In the genomic region with DNA sequence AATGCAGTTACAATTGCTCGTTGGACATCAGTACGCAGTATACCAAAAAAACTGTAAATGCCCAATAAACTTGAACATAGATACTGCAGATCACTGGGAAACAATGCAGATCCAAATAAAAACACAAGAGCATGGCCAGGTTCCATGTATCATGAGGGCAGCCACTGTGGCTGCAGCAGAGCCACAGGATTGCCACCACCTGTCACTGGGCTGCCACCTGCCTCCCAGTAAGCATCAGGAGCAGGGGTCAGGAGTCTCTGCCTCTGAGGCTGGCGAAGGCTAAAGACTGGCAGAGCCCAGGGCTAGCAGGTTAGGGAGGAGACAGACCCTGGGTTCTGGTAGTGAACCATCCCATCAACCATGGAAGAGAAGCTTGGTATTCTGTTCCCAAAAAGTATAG, we compare ENCODE assay signal across 19 mouse cellular contexts.
A peak's percentile ranks its signal among the peaks of the same experiment; 100 is the strongest.
DNase-seq lines count a peak whose midpoint lies in the region; ATAC-seq and TF ChIP-seq lines count a peak whose summit lies in the region.
"Had no signal": no experiment of that assay in that cellular context is flagged by ENCODE, and none has a peak within 500 bp of the region (broad histone marks: within the 10 kb centered on the region; RNA-seq: fewer than 3 reads in every experiment).

No protein-coding gene starts in this region.

- no peaks in the 10 kb centered on the region for H3K79me2 ChIP-seq in myocyte (ENCODE audit: control insufficient read depth, insufficient read depth)

- no peak overlapping the region for H3ac ChIP-seq in myocyte (ENCODE audit: control insufficient read depth, insufficient read length)

- no peaks in the 10 kb centered on the region for H3K27me3 ChIP-seq in myocyte (ENCODE audit: control insufficient read depth, insufficient read depth, insufficient read length)
- H3K27me3 ChIP-seq: CH12.LX; embryonic facial prominence, embryonic 12.5 days; forebrain, embryonic 13.5 days; forebrain, embryonic 15.5 days; Patski had no signal

- TF ChIP-seq POLR2A in myocyte (IDR thresholded peaks at IDR 0.05; ENCODE audit: insufficient read length, low read depth), result no peak

- DNase-seq in cerebellum, postnatal 10 days, result peak; percentile 36 to 47
- DNase-seq in cerebellum, adult 18-20 months, result no peak
- DNase-seq in cerebellum, postnatal 25 days, result peak; percentile 27 to 43
- DNase-seq: adrenal gland, adult 8-10 months; adrenal gland, postnatal 14 days; adrenal gland, postnatal 36 days; B cell, adult 2 months; cerebellum, adult 11 months; forebrain, postnatal 0 days had no signal

- H3K4me3 ChIP-seq in myocyte, result no peak overlapping the region
- H3K4me3 ChIP-seq: embryonic facial prominence, embryonic 10.5 days; embryonic facial prominence, embryonic 12.5 days; forebrain, embryonic 13.5 days; forebrain, embryonic 15.5 days had no signal

- ATAC-seq in cerebellum, adult (ENCODE audit: insufficient number of reproducible peaks, low FRiP score, low TSS enrichment), result no peak
- ATAC-seq: activated CD4-positive, CD25-positive, alpha-beta regulatory T cell, adult 4 months; CD4-positive, CD25-positive, alpha-beta regulatory T cell, adult 4 months; forebrain, embryonic 13.5 days; forebrain, embryonic 15.5 days; forebrain, postnatal 0 days; Patski had no signal

- no peak overlapping the region for H3K4me2 ChIP-seq in myocyte (ENCODE audit: low read depth)
- H3K4me2 ChIP-seq: embryonic facial prominence, embryonic 12.5 days; forebrain, embryonic 13.5 days; forebrain, embryonic 15.5 days had no signal

- no peaks in the 10 kb centered on the region for H3K36me3 ChIP-seq in myocyte (ENCODE audit: control insufficient read depth, insufficient read depth)
- H3K36me3 ChIP-seq: embryonic facial prominence, embryonic 10.5 days; embryonic facial prominence, embryonic 12.5 days; forebrain, embryonic 15.5 days had no signal

TF ChIP-seq in myocyte, 11 proteins besides CTCF, POLR2A, EP300 and RAD21:
- TF ChIP-seq USF1 (IDR thresholded peaks at IDR 0.05; ENCODE audit: low read depth) (no peak), MAX (IDR thresholded peaks at IDR 0.05; ENCODE audit: low read depth) (no peak), POLR2AphosphoS2 (IDR thresholded peaks at IDR 0.05; ENCODE audit: insufficient read length, low read depth) (no peak), MYOD1 (IDR thresholded peaks at IDR 0.05; ENCODE audit: control insufficient read depth in 1 of 3, insufficient read length in 2 of 3, low read depth in 2 of 3) (peak in 2 of 3 experiments; percentile 75 to 92), REST (IDR thresholded peaks at IDR 0.05; ENCODE audit: insufficient read depth, insufficient read length) (no peak), SRF (IDR thresholded peaks at IDR 0.05; ENCODE audit: control insufficient read depth, insufficient read length, low read depth) (no peak), TCF3 (IDR thresholded peaks at IDR 0.05; ENCODE audit: insufficient read length, low read depth) (no peak), MYOG (IDR thresholded peaks at IDR 0.05; ENCODE audit: control insufficient read depth in 1 of 3, insufficient read depth in 1 of 3, insufficient read length in 2 of 3, low read depth in 2 of 3) (peak in 2 of 3 experiments; percentile 60 to 78), E2F4 (IDR thresholded peaks at IDR 0.05; ENCODE audit: insufficient read depth) (no peak), CEBPB (IDR thresholded peaks at IDR 0.05; ENCODE audit: insufficient read depth, poor library complexity, severe bottlenecking) (no peak), TCF12 (IDR thresholded peaks at IDR 0.05; ENCODE audit: insufficient read depth, poor library complexity, severe bottlenecking) (no peak)

Comparison
In these comparisons a context has a peak if more than half of its experiments do, and no peak if none do; other contexts are left out.
1. DNase-seq: peak in cerebellum, postnatal 10 days (2 of 2) and cerebellum, postnatal 25 days (2 of 2); none in cerebellum, adult 18-20 months (0 of 2).